Mouse (Mus musculus) heart, postnatal 0 days (tissue): ENCODE data around the gene Plin3.
"Not testable (repeated sequence)": the region's sequence is repeated elsewhere in the genome, so short reads cannot be mapped to it uniquely, and the experiment has no call there.

Source experiments
- CTCF ChIP-seq: IDR thresholded peaks from 2 replicates; pipeline ENCODE4 v1.5.1; 2016; ENCODE audit warnings: antibody characterized with exemption, control low read depth, low read depth
- EP300 ChIP-seq: IDR thresholded peaks from 2 replicates; pipeline ENCODE4 v1.6.1; 2016; ENCODE audit warnings: antibody characterized with exemption, low read depth

- TF ChIP-seq CTCF, EP300: not testable (repeated sequence)
Observed at GRCm38 (mm10) chr17:56258812-56259211, 33.9 kb downstream of the Plin3 start.
